Mouse (Mus musculus): ENCODE data around the gene Phf8. TPM values are rescaled to one million over a fixed set of nuclear protein-coding genes. Genes with fewer than 3 reads are reported as not detected.

Phf8 gene
- polyA plus RNA-seq, 1 experiment from 2014 or later: 11.5 TPM

GRCm38 (mm10) chrX:151521786-151522522 is 1.5 kb downstream of the Phf8 start:
- peak overlapping the region; percentile 78 for H3K9ac ChIP-seq (ENCODE audit: low read depth, low read length)
- H3K4me3 ChIP-seq (ENCODE audit: low read length): peak overlapping the region; percentile 63
- H3K27me3 ChIP-seq (replicated peaks; ENCODE audit: control insufficient read depth, insufficient read depth, low read length): no peaks in the 10 kb centered on the region
- ATAC-seq: no peak
- H3K4me2 ChIP-seq (ENCODE audit: low read depth, low read length): peak overlapping the region; percentile 61
- H3K36me3 ChIP-seq (ENCODE audit: control insufficient read depth, insufficient read depth, low read length): no peaks in the 10 kb centered on the region
- H3K4me1 ChIP-seq (ENCODE audit: control insufficient read depth, insufficient read depth, low read length): peaks cover 2% of the 10 kb centered on the region; the same call in 1 of the 2 replicates
- no peaks in the 10 kb centered on the region for H3K9me3 ChIP-seq (ENCODE audit: control insufficient read depth, low read length)
- H3K27ac ChIP-seq (ENCODE audit: low read length): no peak overlapping the region
- WGBS: 17% methylated on average over 25 of the region's 25 CpGs

DNA sequence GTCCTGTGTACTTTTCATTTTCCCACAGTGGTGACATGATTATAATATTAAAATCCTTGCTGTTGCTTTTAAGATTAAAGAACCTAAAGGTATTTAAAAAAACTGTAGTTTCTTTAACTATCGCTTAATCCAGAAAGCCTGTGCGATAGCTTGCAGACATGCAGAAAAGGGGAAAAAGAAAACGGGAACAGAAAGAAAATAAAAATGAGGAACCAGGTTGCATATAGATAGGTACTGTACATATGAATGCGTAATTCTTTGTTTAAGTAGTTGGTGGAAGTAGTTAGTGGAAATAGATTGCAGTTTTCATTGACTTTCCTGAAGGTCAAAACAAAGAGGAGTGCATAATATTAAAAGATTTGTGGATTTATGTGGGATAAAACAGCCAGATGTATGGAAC is 32.9 kb downstream of the Phf8 start:
- no peak for ATAC-seq
- Histone ChIP-seq H3K27ac (ENCODE audit: low read length) (no peak overlapping the region), H3K4me1 (ENCODE audit: control insufficient read depth, insufficient read depth, low read length) (no peaks in the 10 kb centered on the region), H3K4me3 (ENCODE audit: low read length) (no peak overlapping the region), H3K9me3 (ENCODE audit: control insufficient read depth, low read length) (no peaks in the 10 kb centered on the region), H3K9ac (ENCODE audit: low read depth, low read length) (no peak overlapping the region), H3K4me2 (ENCODE audit: low read depth, low read length) (no peak overlapping the region), H3K36me3 (ENCODE audit: control insufficient read depth, insufficient read depth, low read length) (no peaks in the 10 kb centered on the region), H3K27me3 (replicated peaks; ENCODE audit: control insufficient read depth, insufficient read depth, low read length) (no peaks in the 10 kb centered on the region)
- WGBS: 88% methylated on average over 4 of the region's 4 CpGs

DNA sequence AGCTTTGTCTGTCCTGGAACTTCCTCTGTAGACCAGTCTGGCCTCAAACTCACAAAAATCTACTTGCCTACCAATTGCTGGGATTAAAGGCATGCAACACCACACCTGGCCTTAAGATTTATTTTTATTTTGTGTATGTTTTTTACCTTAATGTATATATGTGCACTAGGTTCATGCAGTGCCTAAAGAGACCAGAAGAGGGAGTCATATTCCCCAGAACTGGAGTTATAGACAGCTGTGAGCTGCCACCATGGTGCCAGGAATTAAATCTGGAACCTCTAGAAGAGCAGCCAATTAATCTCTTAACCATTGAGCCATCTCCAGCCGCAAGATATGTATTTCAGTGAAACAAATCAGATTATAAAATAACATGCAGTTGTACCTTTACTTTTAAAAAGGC is 54.7 kb downstream of the Phf8 start:
- H3K4me1 ChIP-seq (ENCODE audit: control insufficient read depth, insufficient read depth, low read length): no peaks in the 10 kb centered on the region
- no peak overlapping the region for H3K27ac ChIP-seq (ENCODE audit: low read length)
- H3K9ac ChIP-seq (ENCODE audit: low read depth, low read length): no peak overlapping the region
- H3K4me3 ChIP-seq (ENCODE audit: low read length): no peak overlapping the region
- H3K36me3 ChIP-seq (ENCODE audit: control insufficient read depth, insufficient read depth, low read length): no peaks in the 10 kb centered on the region
- whole genome bisulfite sequencing: 93% methylated on average over 1 of the region's 1 CpGs
- no peaks in the 10 kb centered on the region for H3K9me3 ChIP-seq (ENCODE audit: control insufficient read depth, low read length)
- no peaks in the 10 kb centered on the region for H3K27me3 ChIP-seq (replicated peaks; ENCODE audit: control insufficient read depth, insufficient read depth, low read length)
- no peak overlapping the region for H3K4me2 ChIP-seq (ENCODE audit: low read depth, low read length)
- ATAC-seq: no peak

GRCm38 (mm10) chrX:151643386-151643785 is 122.9 kb downstream of the Phf8 start:
- H3K4me2 ChIP-seq (ENCODE audit: low read depth, low read length): no peak overlapping the region
- WGBS: 72% methylated on average over 2 of the region's 2 CpGs
- no peak overlapping the region for H3K9ac ChIP-seq (ENCODE audit: low read depth, low read length)
- H3K36me3 ChIP-seq (ENCODE audit: control insufficient read depth, insufficient read depth, low read length): no peaks in the 10 kb centered on the region
- H3K4me1 ChIP-seq (ENCODE audit: control insufficient read depth, insufficient read depth, low read length): no peaks in the 10 kb centered on the region
- no peaks in the 10 kb centered on the region for H3K9me3 ChIP-seq (ENCODE audit: control insufficient read depth, low read length)
- no peak for ATAC-seq
- H3K4me3 ChIP-seq (ENCODE audit: low read length): no peak overlapping the region
- no peak overlapping the region for H3K27ac ChIP-seq (ENCODE audit: low read length)
- H3K27me3 ChIP-seq (replicated peaks; ENCODE audit: control insufficient read depth, insufficient read depth, low read length): no peaks in the 10 kb centered on the region

- ATAC-seq: no peak
- Histone ChIP-seq H3K9me3 (ENCODE audit: control insufficient read depth, low read length) (no peaks in the 10 kb centered on the region), H3K36me3 (ENCODE audit: control insufficient read depth, insufficient read depth, low read length) (no peaks in the 10 kb centered on the region), H3K9ac (ENCODE audit: low read depth, low read length) (no peak overlapping the region), H3K4me2 (ENCODE audit: low read depth, low read length) (no peak overlapping the region), H3K27me3 (replicated peaks; ENCODE audit: control insufficient read depth, insufficient read depth, low read length) (no peaks in the 10 kb centered on the region), H3K27ac (ENCODE audit: low read length) (no peak overlapping the region), H3K4me1 (ENCODE audit: control insufficient read depth, insufficient read depth, low read length) (no peaks in the 10 kb centered on the region), H3K4me3 (ENCODE audit: low read length) (no peak overlapping the region)
- WGBS: 66% methylated on average over 2 of the region's 2 CpGs
These were observed 133.3 kb downstream of the Phf8 start for GRCm38 (mm10) chrX:151653744-151654143.

DNA sequence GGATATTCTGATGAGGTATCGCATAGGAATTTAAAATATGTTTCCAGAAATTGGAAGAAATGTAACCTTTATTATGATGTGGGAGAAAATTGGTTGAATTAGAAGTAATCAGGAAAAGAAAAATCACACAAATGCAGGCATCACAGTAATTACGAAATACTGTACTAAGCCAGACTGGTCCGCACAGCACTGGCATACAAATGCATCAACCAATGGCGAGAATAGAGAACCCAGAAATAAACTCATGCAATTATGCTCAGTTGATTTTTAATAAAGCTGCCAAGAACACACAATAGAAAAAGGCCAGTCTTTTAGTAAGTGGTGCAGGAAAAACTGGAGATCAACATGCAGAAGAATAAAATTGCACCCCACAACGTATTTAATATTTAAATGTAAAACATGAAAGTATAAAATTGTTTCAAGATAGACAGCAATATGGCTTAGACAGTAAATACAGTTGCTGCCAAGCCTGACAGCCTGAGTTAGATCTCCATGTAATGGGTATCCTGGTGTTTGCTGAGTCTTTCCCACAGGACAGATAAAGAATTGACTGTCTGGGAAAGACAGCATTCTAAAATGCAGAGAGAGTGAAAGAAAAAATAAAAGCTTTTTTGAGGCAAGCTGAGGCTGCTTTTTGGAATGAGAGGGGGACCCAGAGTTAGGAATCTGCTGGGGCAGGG is 154.2 kb downstream of the Phf8 start:
- Histone ChIP-seq H3K4me2 (ENCODE audit: low read depth, low read length) (no peak overlapping the region), H3K4me1 (ENCODE audit: control insufficient read depth, insufficient read depth, low read length) (no peaks in the 10 kb centered on the region), H3K4me3 (ENCODE audit: low read length) (no peak overlapping the region), H3K27ac (ENCODE audit: low read length) (no peak overlapping the region), H3K27me3 (replicated peaks; ENCODE audit: control insufficient read depth, insufficient read depth, low read length) (no peaks in the 10 kb centered on the region), H3K9me3 (ENCODE audit: control insufficient read depth, low read length) (no peaks in the 10 kb centered on the region), H3K9ac (ENCODE audit: low read depth, low read length) (no peak overlapping the region), H3K36me3 (ENCODE audit: control insufficient read depth, insufficient read depth, low read length) (no peaks in the 10 kb centered on the region)
- no peak for ATAC-seq
- 82% methylated on average over 5 of the region's 5 CpGs for WGBS

Other genes with a start within 250 kb of the Phf8 start
- 2.3 and 2.5 TPM in 2 replicates for gene Fam120c, start 176.5 kb upstream of the Phf8 start, polyA plus RNA-seq (2015; fragmentation: Nextera tagmentation; extraction: Ambion mirVana)